ENCODE assay signal across 11 mouse cellular contexts in genomic region chr2:28496671-28497070, GRCm38 (mm10). TPM values are rescaled to one million over a fixed set of nuclear protein-coding genes. Genes with fewer than 3 reads are reported as not detected.
DNase-seq lines count a peak whose midpoint lies in the region; ATAC-seq and TF ChIP-seq lines count a peak whose summit lies in the region.
"Had no signal": no experiment of that assay in that cellular context is flagged by ENCODE, and none has a peak within 500 bp of the region (broad histone marks: within the 10 kb centered on the region; RNA-seq: fewer than 3 reads in every experiment).

Gene Gbgt1, plus strand, starts transcription at chr2:28496891.

- peak; percentile 5 to 7 for DNase-seq in left cerebral cortex, adult 2 months (ENCODE audit: extremely low spot score in 1 of 2, low spot score in 2 of 2)
- DNase-seq in left cerebral cortex, postnatal 25 days (ENCODE audit: low spot score in 2 of 2): no peak
- DNase-seq in MEL (ENCODE audit: low read depth, low spot score): peak; percentile 24
- no peak for DNase-seq in cerebellum, adult 2 months
- no peak for DNase-seq in left cerebral cortex, postnatal 14 days (ENCODE audit: low spot score in 2 of 2)
- DNase-seq: adrenal gland, postnatal 25 days; right cerebral cortex, postnatal 4 days; thymus, postnatal 4 days had no signal

- peaks cover 0 to 3% of the 10 kb centered on the region in 2 experiments; a peak in 2 of 4 replicates for H3K27me3 ChIP-seq in MEL (ENCODE audit: control insufficient read depth in 1 of 2, insufficient read depth in 2 of 2, low read length in 2 of 2)
- H3K27me3 ChIP-seq in cerebellum, adult 2 months (ENCODE audit: control insufficient read depth, insufficient read depth, low read length): no peaks in the 10 kb centered on the region

- TF ChIP-seq EP300 in MEL (IDR thresholded peaks at IDR 0.05; ENCODE audit: low read depth in 1 of 2, low read length in 2 of 2): no peak

- H3K9me3 ChIP-seq in MEL (replicated peaks; ENCODE audit: insufficient read depth, low read length): no peaks in the 10 kb centered on the region
- H3K9me3 ChIP-seq: hindbrain, embryonic 10.5 days had no signal

- peaks cover 0 to 5% of the 10 kb centered on the region in 2 experiments; a peak in 1 of 4 replicates for H3K36me3 ChIP-seq in MEL (ENCODE audit: control insufficient read depth in 1 of 2, insufficient read depth in 2 of 2, low read length in 2 of 2)
- H3K36me3 ChIP-seq: hindbrain, embryonic 10.5 days had no signal

- no peak for TF ChIP-seq POLR2A in MEL (IDR thresholded peaks at IDR 0.05; ENCODE audit: control insufficient read depth in 1 of 2, insufficient read depth in 1 of 2, low read depth in 1 of 2, low read length in 2 of 2, poor library complexity in 1 of 2)
- no peak for TF ChIP-seq POLR2A in cerebellum, adult 2 months (IDR thresholded peaks at IDR 0.05; ENCODE audit: borderline replicate concordance, insufficient read depth, low read length)

- TF ChIP-seq RAD21 in MEL (IDR thresholded peaks at IDR 0.05; ENCODE audit: low read depth, low read length): no peak

- WGBS in cerebellum, adult 2 months: 61% methylated on average over 5 of the region's 5 CpGs

- peak within 1 kb of the TSS; percentile 75 for H3K9ac ChIP-seq in MEL (ENCODE audit: control insufficient read depth, low read depth, low read length, poor library complexity, severe bottlenecking)

- TF ChIP-seq CTCF in left cerebral cortex, adult 2 months (IDR thresholded peaks at IDR 0.05): no peak
- no peak for TF ChIP-seq CTCF in MEL (IDR thresholded peaks at IDR 0.05 in 2 of 3, conservative IDR thresholded peaks at IDR 0.05 in 1 of 3; ENCODE audit: control insufficient read depth in 1 of 3, insufficient read depth in 1 of 3, low read depth in 2 of 3, low read length in 3 of 3, poor library complexity in 1 of 3, severe bottlenecking in 1 of 3)
- TF ChIP-seq CTCF in cerebellum, adult 2 months (IDR thresholded peaks at IDR 0.05; ENCODE audit: borderline replicate concordance, insufficient read depth, low read depth, low read length): no peak

- no peaks in the 10 kb centered on the region for H3K79me2 ChIP-seq in MEL (ENCODE audit: control insufficient read depth, insufficient read depth, low read length, poor library complexity)

- peak; percentile 26; the same call in 1 of the 2 replicates for ATAC-seq in granulocyte monocyte progenitor cell, adult 5-6 weeks (replicated peaks; ENCODE audit: poor library complexity, severe bottlenecking)
- 0 out of 2 replicates have a peak, but pooled peaks have one; percentile 8 for ATAC-seq in monocyte, adult 5-6 weeks (replicated peaks; ENCODE audit: insufficient number of reproducible peaks, low FRiP score, low TSS enrichment, poor library complexity, severe bottlenecking)

- peaks cover 5% of the 10 kb centered on the region in 2 experiments; a peak in 3 of 4 replicates for H3K4me1 ChIP-seq in MEL (ENCODE audit: control insufficient read depth in 1 of 2, insufficient read depth in 2 of 2, low read length in 2 of 2)
- no peaks in the 10 kb centered on the region for H3K4me1 ChIP-seq in cerebellum, adult 2 months (ENCODE audit: control insufficient read depth, insufficient read depth, low read length)

- H3K27ac ChIP-seq in left cerebral cortex, adult 2 months: no peak within 1 kb of the TSS
- peak within 1 kb of the TSS; percentile 58 for H3K27ac ChIP-seq in MEL (ENCODE audit: control insufficient read depth, low read depth, low read length)
- no peak within 1 kb of the TSS for H3K27ac ChIP-seq in cerebellum, adult 2 months (ENCODE audit: insufficient read depth, low read length)
- H3K27ac ChIP-seq: hindbrain, embryonic 10.5 days had no signal

- H3K4me3 ChIP-seq in left cerebral cortex, adult 2 months: 0 out of 2 replicates have a peak within 1 kb of the TSS, but pooled peaks have one; percentile 13
- H3K4me3 ChIP-seq in MEL (ENCODE audit: control insufficient read depth in 1 of 2, insufficient read depth in 1 of 2, low read depth in 2 of 2, low read length in 2 of 2): peak within 1 kb of the TSS; percentile 70 to 86
- no peak within 1 kb of the TSS for H3K4me3 ChIP-seq in cerebellum, adult 2 months (replicated peaks; ENCODE audit: insufficient read depth, low read depth, low read length)
- H3K4me3 ChIP-seq: hindbrain, embryonic 10.5 days had no signal

- intact Hi-C loops in left cerebral cortex, adult 2 months (cut with DNase I): no loop called here
- intact Hi-C loops in left cerebral cortex, postnatal 25 days (cut with DNase I): no loop called here
- intact Hi-C loops in left cerebral cortex, postnatal 14 days (cut with DNase I): no loop called here

TF ChIP-seq in MEL, 35 proteins besides CTCF, POLR2A, EP300 and RAD21:
- TF ChIP-seq GATA1 (IDR thresholded peaks at IDR 0.05; ENCODE audit: low read depth, low read length) (no peak), ETS1 (IDR thresholded peaks at IDR 0.05; ENCODE audit: low read depth, low read length) (no peak), USF1 (IDR thresholded peaks at IDR 0.05; ENCODE audit: low read depth, low read length) (no peak), HCFC1 (IDR thresholded peaks at IDR 0.05; ENCODE audit: low read depth, low read length) (no peak), RCOR1 (IDR thresholded peaks at IDR 0.05; ENCODE audit: low read depth, low read length) (no peak), ZMIZ1 (IDR thresholded peaks at IDR 0.05; ENCODE audit: low read depth, low read length) (no peak), NRF1 (IDR thresholded peaks at IDR 0.05; ENCODE audit: insufficient read depth, low read depth, low read length, poor library complexity, severe bottlenecking) (no peak), UBTF (IDR thresholded peaks at IDR 0.05; ENCODE audit: borderline replicate concordance, insufficient read depth, low read depth, low read length) (no peak), ZNF384 (IDR thresholded peaks at IDR 0.05; ENCODE audit: low read depth, low read length) (no peak), SMC3 (IDR thresholded peaks at IDR 0.05; ENCODE audit: low read depth, low read length) (no peak)

RNA-seq across cellular contexts. Expression of gene Gbgt1, which starts in this region (rescaled TPM):
- total RNA-seq in left cerebral cortex, adult 2 months (2021): 1 to 10 TPM; 1.8 to 2.9 TPM
- total RNA-seq in left cerebral cortex, postnatal 25 days (2021): 1 to 10 TPM; 2.5 to 2.7 TPM
- total RNA-seq in MEL (2012; rRNA removed): not detected in 2 replicates
- polyA plus RNA-seq in MEL (2012; ENCODE audit: insufficient read depth in 1 of 2, insufficient read length in 2 of 2, low read depth in 1 of 2, low replicate concordance in 2 of 2, missing spikeins in 1 of 2): under 1 TPM in 1 of 2 experiments, not detected in 1; 0.11 TPM
- total RNA-seq in granulocyte monocyte progenitor cell, adult 5-6 weeks (2014; fragmentation: Nextera tagmentation): not detected in 2 replicates
- total RNA-seq in granulocyte monocyte progenitor cell, adult 5-6 weeks (2017): not detected in 2 replicates
- total RNA-seq in monocyte, adult 5-6 weeks (2017): 0.76 to 1.8 TPM in 2 of 3 replicates, not detected in the other
- polyA plus RNA-seq in cerebellum, adult 2 months (2012; rRNA removed): 1.1 and 1.5 TPM in 2 replicates
- total RNA-seq in left cerebral cortex, postnatal 14 days (2021): 1 to 10 TPM; 1.6 to 2.5 TPM

Comparison
In these comparisons a context has a peak if more than half of its experiments do, and no peak if none do; other contexts are left out.
1. DNase-seq: peak in left cerebral cortex, adult 2 months (2 of 2); none in left cerebral cortex, postnatal 25 days (0 of 2), cerebellum, adult 2 months (0 of 2) and left cerebral cortex, postnatal 14 days (0 of 2).
2. Peak in DNase-seq, H3K4me3 ChIP-seq, H3K27ac ChIP-seq and H3K9ac ChIP-seq in MEL; RNA of the gene not detected or under 1 TPM.
3. Peak in ATAC-seq in granulocyte monocyte progenitor cell, adult 5-6 weeks; RNA of the gene not detected or under 1 TPM.